Mouse (Mus musculus) small intestine, adult 2 months (tissue): Measurements from ENCODE around the gene Ift22. TPM values are rescaled to one million over a fixed set of nuclear protein-coding genes. Genes with fewer than 3 reads are reported as not detected.
A peak's percentile ranks its signal among the peaks of the same experiment; 100 is the strongest.
"Not testable (repeated sequence)": the region's sequence is repeated elsewhere in the genome, so short reads cannot be mapped to it uniquely, and the experiment has no call there.

Source experiments
- H3K27ac ChIP-seq: fragments of 200-500 bp; 2 replicates; pipeline ENCODE4 v1.5.1; 2012; ENCODE audit warnings: low read depth, low read length, control low read depth, inconsistent platforms; ENCODE audit not compliant: insufficient read depth
- H3K27me3 ChIP-seq: fragments of 200-500 bp; 2 replicates; pipeline ENCODE4 v1.6.1; 2012; ENCODE audit warnings: mild to moderate bottlenecking, moderate library complexity, low read length, inconsistent platforms; ENCODE audit not compliant: control insufficient read depth, insufficient read depth
- H3K36me3 ChIP-seq: fragments of 200-500 bp; 2 replicates; pipeline ENCODE4 v1.6.1; 2012; ENCODE audit warnings: mild to moderate bottlenecking, low read length, control low read depth, inconsistent platforms; ENCODE audit not compliant: control insufficient read depth, insufficient read depth
- H3K4me1 ChIP-seq: fragments of 200-500 bp; 2 replicates; pipeline ENCODE4 v1.6.1; 2012; ENCODE audit warnings: low read length, inconsistent platforms, mixed read lengths; ENCODE audit not compliant: control insufficient read depth, insufficient read depth, insufficient read length
- H3K4me3 ChIP-seq: fragments of 200-500 bp; 2 replicates; pipeline ENCODE4 v1.5.1; 2012; ENCODE audit warnings: low read depth, mild to moderate bottlenecking, control low read depth, inconsistent platforms, low read length, moderate library complexity
- CTCF ChIP-seq: fragments of 200-500 bp; IDR thresholded peaks from 2 replicates; pipeline ENCODE4 v1.5.1; 2012; ENCODE audit warnings: low read depth, mild to moderate bottlenecking, control low read depth, inconsistent platforms, low read length, moderate library complexity, mixed read lengths; ENCODE audit not compliant: insufficient replicate concordance, insufficient read length; ENCODE audit errors: extremely low read depth
- POLR2A ChIP-seq: fragments of 200-500 bp; IDR thresholded peaks from 2 replicates; pipeline ENCODE4 v1.6.1; 2012; ENCODE audit warnings: low read depth, mild to moderate bottlenecking, control low read depth, inconsistent platforms, low read length, moderate library complexity
- WGBS: fragments of 180-500 bp; shearing (Covaris S2); methylation state at CpG from one replicate; pipeline ENCODE4 v1.1.7; 2018; 5-methylcytosine and 5-hydroxymethylcytosine counted together
- polyA plus RNA-seq: library from polyadenylated mRNA; depleted of rRNA; stranded (reverse); fragments of >200 nt; gene quantifications from 2 replicates; pipeline ENCODE4 v1.2.3, GENCODE M21; 2012

Ift22 gene
- polyA plus RNA-seq, 1 experiment, result 11.1 TPM

GRCm38 (mm10) chr5:136947874-136948273 lies 39.9 kb downstream of the Ift22 start:
- no peaks in the 10 kb centered on the region for H3K36me3 ChIP-seq
- H3K4me1 ChIP-seq, result no peaks in the 10 kb centered on the region
- no peaks in the 10 kb centered on the region for H3K27me3 ChIP-seq
- H3K4me3 ChIP-seq, result no peak overlapping the region
- H3K27ac ChIP-seq, result no peak overlapping the region
- no peak for TF ChIP-seq POLR2A
- TF ChIP-seq CTCF, result no peak

- H3K4me3 ChIP-seq, H3K36me3 ChIP-seq, H3K27ac ChIP-seq, H3K4me1 ChIP-seq, H3K27me3 ChIP-seq: not testable (repeated sequence)
- WGBS, result 74% methylated on average over 14 of the region's 14 CpGs
These were observed 41.8 kb downstream of the Ift22 start for GRCm38 (mm10) chr5:136949551-136950336.

GRCm38 (mm10) chr5:136950521-136950920 lies 42.6 kb downstream of the Ift22 start:
- peaks cover 8% of the 10 kb centered on the region; the same call in 1 of the 2 replicates for H3K4me1 ChIP-seq
- H3K4me3 ChIP-seq, result no peak overlapping the region
- 94% methylated on average over 6 of the region's 6 CpGs for WGBS
- H3K27ac ChIP-seq, result no peak overlapping the region
- no peaks in the 10 kb centered on the region for H3K36me3 ChIP-seq
- no peaks in the 10 kb centered on the region for H3K27me3 ChIP-seq
- TF ChIP-seq POLR2A, result no peak

GRCm38 (mm10) chr5:136952153-136952552 lies 44.2 kb downstream of the Ift22 start:
- TF ChIP-seq POLR2A, result no peak
- no peaks in the 10 kb centered on the region for H3K27me3 ChIP-seq
- no peak overlapping the region for H3K27ac ChIP-seq
- H3K4me1 ChIP-seq, result peaks cover 15% of the 10 kb centered on the region; the same call in 1 of the 2 replicates
- no peak overlapping the region for H3K4me3 ChIP-seq
- 62% methylated on average over 4 of the region's 4 CpGs for WGBS
- H3K36me3 ChIP-seq, result no peaks in the 10 kb centered on the region

GRCm38 (mm10) chr5:136953015-136953414 lies 45.1 kb downstream of the Ift22 start, which contains the start of gene Fis1:
Gene Fis1, plus strand, starts transcription at chr5:136953275.
- H3K36me3 ChIP-seq, result no peaks in the 10 kb centered on the region
- no peaks in the 10 kb centered on the region for H3K27me3 ChIP-seq
- peaks cover 18% of the 10 kb centered on the region; the same call in 1 of the 2 replicates for H3K4me1 ChIP-seq
- H3K27ac ChIP-seq, result peak within 1 kb of the TSS; percentile 77
- WGBS, result under 1% methylated on average over 23 of the region's 23 CpGs
- H3K4me3 ChIP-seq, result peak within 1 kb of the TSS; percentile 81
- no peak for TF ChIP-seq CTCF
- TF ChIP-seq POLR2A, result peak; percentile 40; the same call in 1 of the 2 replicates

GRCm38 (mm10) chr5:136953440-136953951 lies 45.5 kb downstream of the Ift22 start:
- Histone ChIP-seq H3K4me3 (peak overlapping the region; percentile 81), H3K27ac (peak overlapping the region; percentile 77), H3K36me3 (no peaks in the 10 kb centered on the region), H3K4me1 (peaks cover 20% of the 10 kb centered on the region), H3K27me3 (no peaks in the 10 kb centered on the region)
- 2% methylated on average over 12 of the region's 12 CpGs for WGBS
- TF ChIP-seq CTCF, result no peak
- TF ChIP-seq POLR2A, result no peak

GRCm38 (mm10) chr5:136955622-136956021 lies 47.7 kb downstream of the Ift22 start:
- Histone ChIP-seq H3K4me1 (peaks cover 27% of the 10 kb centered on the region), H3K36me3 (no peaks in the 10 kb centered on the region), H3K4me3 (no peak overlapping the region), H3K27ac (no peak overlapping the region), H3K27me3 (no peaks in the 10 kb centered on the region)
- no peak for TF ChIP-seq POLR2A
- no peak for TF ChIP-seq CTCF
- WGBS, result 64% methylated on average over 4 of the region's 4 CpGs
